Mouse (Mus musculus) brain, embryonic 14.5 days (tissue): Measurements from ENCODE around the gene Acsm5. TPM values are rescaled to one million over a fixed set of nuclear protein-coding genes. Genes with fewer than 3 reads are reported as not detected.

ENCODE experiments used
- DNase-seq: peaks from one replicate; pipeline ENCODE4 v3.0.0-alpha.2; 2011; ENCODE audit warnings: low read depth
- CTCF ChIP-seq: fragments of 200-500 bp; IDR thresholded peaks from 2 replicates; pipeline ENCODE4 v1.5.1; 2012; ENCODE audit warnings: inconsistent platforms, mild to moderate bottlenecking, moderate library complexity, borderline replicate concordance; ENCODE audit not compliant: insufficient read depth, insufficient read length; ENCODE audit errors: extremely low read depth
- POLR2A ChIP-seq: fragments of 200-500 bp; IDR thresholded peaks from 2 replicates; pipeline ENCODE4 v1.6.1; 2012; ENCODE audit warnings: mild to moderate bottlenecking, inconsistent platforms, borderline replicate concordance; ENCODE audit not compliant: poor library complexity, insufficient read depth, insufficient read length, severe bottlenecking; ENCODE audit errors: extremely low read depth
- polyA plus RNA-seq: library from polyadenylated mRNA; depleted of rRNA; stranded (reverse); fragments of >200 nt; gene quantifications from 2 replicates; pipeline ENCODE4 v1.2.3, GENCODE M21; 2012; rRNA removed

Gene Acsm5
- not detected in 2 replicates for polyA plus RNA-seq

GRCm38 (mm10) chr7:119519163-119519562, at the start of gene Acsm5:
Gene Acsm5, plus strand, starts transcription at chr7:119519463.
- no peak for DNase-seq
- TF ChIP-seq CTCF (no peak), POLR2A (no peak)

GRCm38 (mm10) chr7:119476500-119477389, 42.5 kb upstream of the Acsm5 start:
- no peak for DNase-seq
- no peak for TF ChIP-seq POLR2A
- no peak for TF ChIP-seq CTCF

- DNase-seq, result no peak
- TF ChIP-seq POLR2A, result no peak
- TF ChIP-seq CTCF, result no peak
Measured at GRCm38 (mm10) chr7:119479256-119479655, 40.0 kb upstream of the Acsm5 start, which contains the start of gene Umod. Gene Umod, minus strand, starts transcription at chr7:119479282.

- no peak for DNase-seq
- no peak for TF ChIP-seq CTCF
- no peak for TF ChIP-seq POLR2A
Measured at GRCm38 (mm10) chr7:119484154-119484553, 35.1 kb upstream of the Acsm5 start.

- TF ChIP-seq POLR2A (no peak), CTCF (no peak)
- DNase-seq, result no peak
Measured at GRCm38 (mm10) chr7:119486683-119487082, 32.6 kb upstream of the Acsm5 start.

- no peak for DNase-seq
- no peak for TF ChIP-seq CTCF
- TF ChIP-seq POLR2A, result no peak
Measured at GRCm38 (mm10) chr7:119490041-119490780, 29.1 kb upstream of the Acsm5 start.

- DNase-seq, result no peak
- TF ChIP-seq CTCF (no peak), POLR2A (no peak)
Measured at GRCm38 (mm10) chr7:119511143-119511542, 8.1 kb upstream of the Acsm5 start.

GRCm38 (mm10) chr7:119513056-119513455, 6.2 kb upstream of the Acsm5 start:
- TF ChIP-seq CTCF (peak; percentile 80), POLR2A (no peak)
- peak; percentile 69 for DNase-seq

- DNase-seq, result peak; percentile 62
- no peak for TF ChIP-seq POLR2A
- TF ChIP-seq CTCF, result peak; percentile 62; the same call in 1 of the 2 replicates
Measured at GRCm38 (mm10) chr7:119515492-119516271, 3.6 kb upstream of the Acsm5 start.

- no peak for DNase-seq
- TF ChIP-seq CTCF (no peak), POLR2A (no peak)
Measured at GRCm38 (mm10) chr7:119516272-119516558, 3.0 kb upstream of the Acsm5 start.

- DNase-seq, result peak; percentile 49
- TF ChIP-seq POLR2A, result no peak
- TF ChIP-seq CTCF, result peak; percentile 90
Measured at GRCm38 (mm10) chr7:119519654-119520053, 391 bp downstream of the Acsm5 start.

- DNase-seq, result no peak
- TF ChIP-seq POLR2A (no peak), CTCF (no peak)
Measured at GRCm38 (mm10) chr7:119521816-119522215, 2.6 kb downstream of the Acsm5 start.
